Mouse (Mus musculus) spleen, adult 2 months (tissue): ENCODE data around the gene Pgam1. TPM values are rescaled to one million over a fixed set of nuclear protein-coding genes. Genes with fewer than 3 reads are reported as not detected.
"Not testable (repeated sequence)": the region's sequence is repeated elsewhere in the genome, so short reads cannot be mapped to it uniquely, and the experiment has no call there.

Source experiments
- DNase-seq, 2 experiments: peaks; one replicate each; pipeline versions ENCODE4 v3.0.0 to v3.0.0-alpha.2; 2012 to 2021; ENCODE audit warnings: low spot score in 2 of 2, low read depth in 1 of 2
- H3K27ac ChIP-seq: fragments of 200-500 bp; 2 replicates; pipeline ENCODE4 v1.5.1; 2012; ENCODE audit warnings: low read length, inconsistent platforms; ENCODE audit not compliant: insufficient read depth
- H3K27me3 ChIP-seq: fragments of 200-500 bp; 2 replicates; pipeline ENCODE4 v1.6.1; 2012; ENCODE audit warnings: mild to moderate bottlenecking, moderate library complexity, low read length, inconsistent platforms; ENCODE audit not compliant: control insufficient read depth, insufficient read depth
- H3K36me3 ChIP-seq: fragments of 200-500 bp; 2 replicates; pipeline ENCODE4 v1.6.1; 2012; ENCODE audit warnings: mild to moderate bottlenecking, low read length, inconsistent platforms; ENCODE audit not compliant: control insufficient read depth, insufficient read depth
- H3K4me1 ChIP-seq: fragments of 200-500 bp; 2 replicates; pipeline ENCODE4 v1.6.1; 2011; ENCODE audit warnings: inconsistent platforms; ENCODE audit not compliant: control insufficient read depth, insufficient read depth, insufficient read length
- H3K4me3 ChIP-seq: fragments of 200-500 bp; 2 replicates; pipeline ENCODE4 v1.5.1; 2011; ENCODE audit warnings: mild to moderate bottlenecking, inconsistent platforms; ENCODE audit not compliant: insufficient read depth, insufficient read length; ENCODE audit errors: extremely low read depth
- CTCF ChIP-seq: fragments of 200-500 bp; IDR thresholded peaks from 2 replicates; pipeline ENCODE4 v1.5.1; 2011; ENCODE audit warnings: mild to moderate bottlenecking, inconsistent platforms; ENCODE audit not compliant: insufficient read depth, insufficient read length, insufficient replicate concordance; ENCODE audit errors: extremely low read depth
- POLR2A ChIP-seq: fragments of 200-500 bp; IDR thresholded peaks from 2 replicates; pipeline ENCODE4 v1.6.1; 2011; ENCODE audit warnings: low read depth, low read length, inconsistent platforms
- WGBS: fragments of 180-500 bp; shearing (Covaris S2); methylation state at CpG from one replicate; pipeline ENCODE4 v1.1.7; 2018; 5-methylcytosine and 5-hydroxymethylcytosine counted together
- polyA plus RNA-seq: library from polyadenylated mRNA; depleted of rRNA; stranded (reverse); fragments of >200 nt; gene quantifications from 2 replicates; pipeline ENCODE4 v1.2.3, GENCODE M21; 2012; rRNA removed

The Pgam1 gene
- polyA plus RNA-seq, result 62.8 and 96.9 TPM in 2 replicates

DNA sequence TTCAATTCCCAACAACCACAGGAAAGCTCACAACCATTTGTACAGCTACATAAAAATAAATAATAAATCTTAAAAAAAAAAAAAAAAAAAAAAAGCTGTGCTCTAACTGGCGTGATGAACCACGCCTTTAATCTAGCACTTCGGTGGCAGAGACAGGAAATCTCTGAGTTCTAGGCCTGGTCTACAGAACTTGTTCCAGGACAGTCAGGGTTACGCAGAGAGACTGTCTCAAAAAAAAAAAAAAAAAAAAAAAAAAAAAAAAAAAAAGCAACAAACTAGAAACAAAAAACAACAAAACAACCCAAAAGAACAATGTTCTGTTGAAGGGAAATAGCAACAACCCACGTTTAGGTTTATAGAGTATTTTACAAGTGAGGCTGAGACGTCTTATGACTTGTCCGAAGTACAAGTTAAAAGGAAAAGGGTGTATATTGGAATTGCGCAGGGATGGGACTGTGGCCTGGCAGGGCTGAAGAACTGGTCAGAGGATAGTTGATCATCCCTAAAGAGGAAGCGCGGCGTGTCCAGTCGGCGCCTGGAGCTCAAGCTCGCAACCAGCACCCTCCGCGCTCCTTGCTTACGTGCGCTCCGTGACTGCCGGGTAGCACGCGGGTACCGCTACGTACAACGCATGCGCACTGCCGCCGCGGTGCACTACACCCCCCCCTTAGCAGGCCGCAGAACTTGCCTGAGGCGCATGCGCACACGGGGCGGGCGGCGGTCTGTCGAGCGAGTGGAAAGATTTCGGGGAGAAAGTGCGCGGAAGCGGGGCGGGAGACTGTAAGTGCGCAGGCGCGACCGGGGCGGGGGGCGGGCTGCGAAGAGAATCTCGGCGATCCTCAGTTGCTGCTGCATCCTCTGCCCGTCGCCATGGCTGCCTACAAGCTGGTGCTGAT lies at the start of gene Pgam1:
Gene Pgam1, plus strand, starts transcription at position 746 of the 896 bp plus-strand sequence.
- TF ChIP-seq POLR2A (peak; percentile 84), CTCF (no peak)
- Histone ChIP-seq H3K4me1 (peaks cover 2% of the 10 kb centered on the region; the same call in 1 of the 2 replicates), H3K4me3 (peak within 1 kb of the TSS; percentile 70), H3K27me3 (no peaks in the 10 kb centered on the region), H3K36me3 (peaks cover 5% of the 10 kb centered on the region), H3K27ac (peak within 1 kb of the TSS; percentile 82)
- DNase-seq, result peak; percentile 94 to 97
- 3% methylated on average over 54 of the region's 54 CpGs for WGBS

DNA sequence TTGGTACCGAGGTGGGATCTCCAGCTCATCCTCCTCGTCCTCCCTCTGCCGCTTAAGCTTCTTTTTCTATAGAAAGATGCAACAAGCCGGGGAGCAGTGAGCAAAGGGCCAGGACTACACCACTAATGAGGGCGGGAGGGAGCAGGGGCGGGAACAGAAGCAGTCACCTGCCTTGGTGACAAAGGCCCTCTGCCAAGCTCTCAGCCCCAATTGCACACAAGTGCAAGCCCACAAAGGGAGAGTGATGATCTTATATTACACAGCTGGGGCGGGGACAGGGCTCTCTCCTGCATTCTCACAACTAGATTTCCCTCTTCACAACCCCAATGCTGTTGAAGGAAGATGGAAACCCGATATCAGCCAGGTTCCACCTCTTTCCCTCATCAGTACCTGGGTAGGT lies 45.0 kb upstream of the Pgam1 start:
- DNase-seq, result no peak
- 96% methylated on average over 8 of the region's 8 CpGs for WGBS
- H3K27me3 ChIP-seq, result no peaks in the 10 kb centered on the region
- TF ChIP-seq POLR2A, result no peak
- no peak for TF ChIP-seq CTCF
- H3K4me3 ChIP-seq, result no peak overlapping the region
- no peak overlapping the region for H3K27ac ChIP-seq
- no peaks in the 10 kb centered on the region for H3K4me1 ChIP-seq
- H3K36me3 ChIP-seq, result peaks cover 30% of the 10 kb centered on the region

DNA sequence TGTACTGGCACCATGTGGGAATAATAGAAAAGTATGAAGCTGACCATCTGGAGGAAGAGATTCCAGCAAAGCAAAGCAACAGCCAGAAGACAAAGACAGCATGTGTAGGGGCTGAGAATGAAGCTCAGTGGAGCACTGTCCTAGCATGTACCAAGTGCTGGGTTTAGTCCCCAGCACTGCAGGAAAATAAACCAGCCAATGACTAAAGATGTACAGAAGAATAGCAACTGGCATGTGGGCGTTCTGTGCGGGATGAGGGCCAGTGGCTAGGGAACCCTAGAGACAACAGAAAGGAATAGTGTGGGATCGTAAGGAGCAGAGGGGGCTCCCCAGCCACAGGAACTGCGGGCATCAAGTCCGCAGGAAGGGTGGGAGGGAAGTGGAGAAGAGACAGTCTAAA lies 42.4 kb upstream of the Pgam1 start:
- no peak for DNase-seq
- no peak overlapping the region for H3K4me3 ChIP-seq
- WGBS, result 92% methylated on average over 5 of the region's 5 CpGs
- no peaks in the 10 kb centered on the region for H3K4me1 ChIP-seq
- H3K27me3 ChIP-seq, result no peaks in the 10 kb centered on the region
- TF ChIP-seq CTCF (no peak), POLR2A (no peak)
- H3K36me3 ChIP-seq, result peaks cover 36% of the 10 kb centered on the region
- H3K27ac ChIP-seq, result no peak overlapping the region

DNA sequence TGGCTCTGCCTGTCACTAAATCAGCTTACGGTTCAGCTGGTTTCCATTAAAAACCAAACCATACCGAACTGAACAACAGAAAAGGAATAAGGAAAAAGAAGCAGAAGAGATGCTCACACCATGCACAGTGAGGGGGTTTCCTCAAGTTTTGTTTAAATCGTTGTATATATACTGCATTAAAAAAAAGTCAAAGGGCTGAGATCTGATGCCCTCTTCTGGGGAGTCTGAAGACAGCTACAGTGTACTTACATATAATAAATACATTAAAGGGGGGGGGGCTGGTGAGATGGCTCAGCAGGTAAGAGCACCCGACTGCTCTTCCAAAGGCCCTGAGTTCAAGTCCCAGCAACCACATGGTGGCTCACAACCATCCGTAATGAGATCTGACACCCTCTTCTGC lies 41.8 kb upstream of the Pgam1 start:
- peaks cover 36% of the 10 kb centered on the region for H3K36me3 ChIP-seq
- not testable (repeated sequence) for H3K4me3 ChIP-seq, H3K4me1 ChIP-seq, DNase-seq, H3K27ac ChIP-seq, H3K27me3 ChIP-seq
- 61% methylated on average over 5 of the region's 5 CpGs for WGBS

DNA sequence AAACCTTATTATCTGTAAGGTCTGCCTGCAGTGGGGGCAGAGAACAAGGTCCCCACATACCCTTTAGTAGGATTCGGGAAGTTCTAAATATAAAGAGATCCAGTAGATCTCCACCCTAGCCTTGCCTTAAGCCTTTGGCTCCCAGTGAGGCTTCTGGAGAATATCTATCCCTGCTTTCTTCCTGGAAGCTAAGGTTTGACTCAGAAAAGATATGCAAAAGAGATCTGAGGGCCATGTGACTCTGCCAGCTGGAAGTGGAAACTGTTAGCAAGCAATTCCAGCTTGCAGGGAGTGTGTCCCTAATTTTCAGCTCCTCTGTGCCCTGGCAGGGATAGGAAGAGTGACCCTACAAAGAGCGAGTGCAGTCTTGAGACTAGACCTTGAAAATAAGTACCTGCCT lies 39.4 kb upstream of the Pgam1 start:
- Histone ChIP-seq H3K36me3 (peaks cover 37% of the 10 kb centered on the region), H3K4me3 (no peak overlapping the region), H3K27me3 (no peaks in the 10 kb centered on the region), H3K27ac (no peak overlapping the region), H3K4me1 (no peaks in the 10 kb centered on the region; the same call in 1 of the 2 replicates)
- WGBS, result 96% methylated on average over 2 of the region's 2 CpGs
- TF ChIP-seq CTCF (no peak), POLR2A (no peak)
- no peak for DNase-seq

DNA sequence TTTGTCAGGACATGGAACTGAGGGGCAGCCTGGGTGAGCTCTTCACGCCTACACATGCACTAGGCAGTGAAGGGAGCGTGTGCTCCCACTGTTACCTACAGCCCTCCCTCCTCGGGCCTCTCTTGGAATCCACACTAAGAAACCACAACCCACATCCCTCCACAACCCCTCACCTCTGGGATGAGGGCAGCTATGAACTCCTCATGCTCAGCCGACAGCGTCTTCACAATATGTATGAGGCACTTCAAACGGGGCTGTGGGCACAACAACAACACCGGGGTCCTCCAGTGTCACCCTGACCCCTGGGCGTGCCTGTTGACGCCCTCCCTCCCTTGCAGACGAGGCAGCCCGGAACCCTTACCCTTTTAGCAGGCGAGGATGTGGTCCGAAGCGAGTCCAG lies 37.4 kb upstream of the Pgam1 start:
- DNase-seq, result peak in 1 of 2 experiments; percentile 12
- Histone ChIP-seq H3K4me1 (no peaks in the 10 kb centered on the region; the same call in 1 of the 2 replicates), H3K4me3 (no peak overlapping the region), H3K36me3 (peaks cover 36% of the 10 kb centered on the region), H3K27me3 (no peaks in the 10 kb centered on the region), H3K27ac (no peak overlapping the region)
- TF ChIP-seq CTCF (no peak), POLR2A (no peak)
- 76% methylated on average over 14 of the region's 14 CpGs for WGBS

DNA sequence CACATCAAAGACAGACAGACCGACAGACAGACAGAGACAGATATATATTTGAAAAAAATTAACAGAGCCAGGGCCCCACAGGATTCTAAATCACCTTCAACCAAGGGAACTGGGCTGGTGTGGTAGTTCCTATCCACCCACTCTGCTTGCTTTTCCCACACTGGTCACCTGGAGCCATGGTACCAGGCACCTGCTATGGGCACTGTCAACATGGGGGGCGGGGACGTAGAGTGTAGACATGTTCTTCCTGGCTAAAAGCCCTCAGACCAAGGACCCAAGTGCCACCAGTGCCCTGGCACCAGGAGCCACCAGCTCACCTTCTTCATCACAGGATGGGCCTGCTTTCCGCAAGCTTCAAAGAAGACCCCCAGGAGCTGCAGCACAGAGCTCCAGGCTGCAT lies 29.9 kb upstream of the Pgam1 start:
- Histone ChIP-seq H3K27ac (no peak overlapping the region), H3K36me3 (peaks cover 30% of the 10 kb centered on the region), H3K4me3 (no peak overlapping the region), H3K27me3 (no peaks in the 10 kb centered on the region), H3K4me1 (no peaks in the 10 kb centered on the region)
- no peak for DNase-seq
- WGBS, result 97% methylated on average over 4 of the region's 4 CpGs
- TF ChIP-seq CTCF (no peak), POLR2A (no peak)

DNA sequence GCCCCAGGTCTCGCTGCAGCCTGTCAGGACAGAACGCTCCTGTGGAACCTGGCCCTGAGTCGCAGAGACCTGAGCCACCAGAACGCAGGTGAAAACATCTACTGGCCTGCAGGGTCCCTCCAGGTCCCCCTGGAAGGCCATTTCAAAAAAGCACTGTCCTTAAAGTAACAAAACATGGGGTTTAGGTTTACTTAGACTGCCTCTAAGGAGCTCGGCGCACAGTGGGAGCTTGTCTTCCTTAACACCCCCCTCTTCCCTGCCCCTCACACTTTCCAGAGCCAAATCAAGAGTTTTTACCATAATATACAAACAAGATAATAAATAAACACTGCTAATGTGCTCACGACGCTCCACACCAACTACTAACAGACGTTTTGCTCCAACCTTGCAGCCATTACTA lies 27.8 kb upstream of the Pgam1 start:
- H3K4me1 ChIP-seq, result no peaks in the 10 kb centered on the region
- H3K27ac ChIP-seq, result no peak overlapping the region
- WGBS, result 93% methylated on average over 9 of the region's 9 CpGs
- H3K4me3 ChIP-seq, result no peak overlapping the region
- TF ChIP-seq POLR2A (no peak), CTCF (no peak)
- no peaks in the 10 kb centered on the region for H3K27me3 ChIP-seq
- DNase-seq, result no peak
- peaks cover 29% of the 10 kb centered on the region for H3K36me3 ChIP-seq
